Mouse (Mus musculus): ENCODE data around the gene Pomp.

Pomp gene

GRCm38 (mm10) chr5:147860449-147861261 lies at the start of gene Pomp:
Pomp (plus strand) TSS chr5:147860461.
- DNase-seq (ENCODE audit: low read depth, low spot score), result peak; percentile 95

GRCm38 (mm10) chr5:147812255-147813040 lies 47.8 kb upstream of the Pomp start:
- DNase-seq (ENCODE audit: low read depth, low spot score), result no peak

- no peak for DNase-seq (ENCODE audit: low read depth, low spot score)
Measured at GRCm38 (mm10) chr5:147814971-147815370, 45.3 kb upstream of the Pomp start.

GRCm38 (mm10) chr5:147815592-147815991 lies 44.7 kb upstream of the Pomp start:
- no peak for DNase-seq (ENCODE audit: low read depth, low spot score)

- DNase-seq (ENCODE audit: low read depth, low spot score), result no peak
Measured at GRCm38 (mm10) chr5:147816465-147816864, 43.8 kb upstream of the Pomp start.

DNA sequence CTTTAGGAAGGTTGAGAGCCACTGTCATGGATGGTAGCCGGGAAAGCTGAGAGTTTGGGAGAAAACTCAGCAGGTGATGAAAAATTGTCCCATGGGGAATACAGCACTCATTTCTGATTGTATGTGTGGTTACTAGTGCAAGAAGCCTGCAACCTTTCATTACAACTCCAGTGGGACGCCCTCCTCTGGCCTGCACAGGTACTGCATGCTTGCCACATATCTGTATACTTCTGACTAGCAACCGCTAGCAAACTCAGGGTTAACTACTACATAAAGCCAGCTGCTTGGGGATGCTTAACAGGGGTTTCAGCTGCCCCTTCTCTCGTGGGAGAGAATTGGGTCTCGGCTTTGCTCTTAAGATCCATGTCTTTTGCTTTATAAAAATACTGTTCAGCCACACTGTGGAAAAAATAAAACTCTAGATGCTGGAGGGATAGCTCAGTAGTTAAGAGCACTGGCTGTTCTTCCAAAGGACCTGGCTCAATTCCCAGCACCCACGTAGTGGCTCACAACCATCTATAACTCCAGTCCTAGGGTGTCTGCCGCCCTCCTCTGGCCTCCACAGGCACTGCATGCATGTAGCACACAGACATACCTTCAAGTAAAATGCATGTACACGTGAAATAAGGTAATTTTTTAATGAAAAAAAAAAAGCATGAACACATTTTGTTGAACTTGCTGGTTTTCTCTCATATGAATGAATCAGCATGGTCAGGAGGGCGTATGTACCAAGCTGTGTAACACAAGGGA lies 42.3 kb upstream of the Pomp start:
- DNase-seq (ENCODE audit: low read depth, low spot score), result no peak

DNA sequence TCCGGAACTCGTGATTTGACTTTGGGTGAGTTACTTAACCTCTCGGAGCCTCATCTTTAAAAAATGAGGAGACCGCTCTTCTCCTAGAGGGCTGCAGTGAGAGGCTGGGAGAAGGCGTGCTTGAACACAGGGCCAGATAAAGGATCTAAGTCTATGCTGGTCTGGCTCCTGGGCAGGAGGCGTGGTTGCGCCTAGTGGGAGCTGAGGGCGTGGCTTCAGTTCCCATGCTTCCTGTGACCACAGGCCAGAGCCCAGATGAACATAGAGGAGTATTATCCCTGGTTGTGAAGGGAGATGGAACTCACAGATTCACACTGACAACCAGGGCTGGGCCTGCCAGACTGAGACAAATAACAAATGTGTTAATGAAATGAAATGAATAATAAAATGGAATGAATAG lies 41.4 kb upstream of the Pomp start:
- no peak for DNase-seq (ENCODE audit: low read depth, low spot score)

DNA sequence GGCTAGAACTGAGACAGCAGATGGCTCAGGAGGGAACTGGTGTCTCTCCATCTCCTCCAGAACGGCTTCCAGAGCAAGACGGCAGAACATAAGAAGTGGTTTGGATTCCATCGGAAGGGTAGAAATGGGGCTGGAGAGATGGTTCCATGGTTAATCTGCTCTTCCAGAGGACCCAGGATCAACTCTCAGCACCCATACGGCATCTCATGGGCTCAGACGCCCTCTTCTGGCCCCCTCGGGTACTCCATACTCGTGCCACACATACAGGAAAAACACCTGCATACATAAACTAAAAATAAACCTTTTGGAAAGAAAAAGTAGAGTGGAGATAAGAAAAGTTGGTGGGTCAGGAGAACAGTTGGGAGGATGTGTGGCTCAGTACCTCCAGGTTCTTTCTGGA lies 40.4 kb upstream of the Pomp start:
- no peak for DNase-seq (ENCODE audit: low read depth, low spot score)

- DNase-seq (ENCODE audit: low read depth, low spot score), result no peak
Measured at GRCm38 (mm10) chr5:147824021-147824605, 36.1 kb upstream of the Pomp start.

DNA sequence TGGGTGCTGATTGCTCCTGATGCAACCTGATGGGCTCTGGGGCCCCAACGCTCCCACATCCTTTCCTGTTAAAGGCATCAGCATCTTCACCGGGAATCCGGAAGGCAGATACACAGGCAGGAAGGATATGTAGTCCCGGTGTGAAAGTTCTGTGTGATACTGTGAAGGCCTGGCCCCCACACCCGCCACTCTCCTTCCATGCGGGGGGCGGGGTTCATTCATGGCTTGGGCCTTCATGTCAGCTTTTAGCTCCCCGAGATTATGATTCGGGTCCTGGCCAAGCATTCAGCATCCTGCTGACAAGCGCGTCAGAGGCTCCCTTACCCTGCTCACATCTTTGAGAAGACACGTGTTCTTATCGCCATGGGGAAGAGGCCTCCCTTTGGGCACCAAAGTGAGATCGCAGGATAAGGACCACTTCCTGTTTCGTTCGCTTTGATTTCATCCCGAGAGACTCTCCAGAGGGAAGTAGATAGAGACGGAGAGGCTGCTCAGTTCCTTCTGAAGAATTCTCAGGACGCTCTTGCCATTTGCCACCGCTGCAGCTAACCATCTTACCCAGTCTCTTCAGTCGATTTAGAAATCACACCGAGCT lies 34.8 kb upstream of the Pomp start:
- DNase-seq (ENCODE audit: low read depth, low spot score), result no peak

DNA sequence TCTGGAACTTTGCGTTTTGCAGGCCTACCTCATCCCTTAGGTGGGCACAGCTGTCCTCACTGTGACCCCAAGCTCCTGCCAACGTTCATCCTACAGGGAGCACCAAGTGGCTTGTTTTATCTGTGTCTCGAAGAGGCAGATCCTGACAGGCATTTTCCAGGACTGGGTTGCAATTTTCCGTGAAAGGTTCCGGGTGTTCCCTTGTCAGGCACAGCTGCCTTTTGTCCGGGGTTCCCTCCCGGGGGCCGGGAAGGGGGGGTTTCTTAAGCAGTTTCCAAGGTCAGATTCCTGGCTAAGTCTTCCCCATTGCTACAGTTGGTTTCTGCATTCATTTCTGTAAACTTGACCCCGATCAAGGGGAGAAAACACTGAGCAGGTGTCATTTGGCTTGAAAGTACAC lies 34.2 kb upstream of the Pomp start:
- DNase-seq (ENCODE audit: low read depth, low spot score), result no peak

DNA sequence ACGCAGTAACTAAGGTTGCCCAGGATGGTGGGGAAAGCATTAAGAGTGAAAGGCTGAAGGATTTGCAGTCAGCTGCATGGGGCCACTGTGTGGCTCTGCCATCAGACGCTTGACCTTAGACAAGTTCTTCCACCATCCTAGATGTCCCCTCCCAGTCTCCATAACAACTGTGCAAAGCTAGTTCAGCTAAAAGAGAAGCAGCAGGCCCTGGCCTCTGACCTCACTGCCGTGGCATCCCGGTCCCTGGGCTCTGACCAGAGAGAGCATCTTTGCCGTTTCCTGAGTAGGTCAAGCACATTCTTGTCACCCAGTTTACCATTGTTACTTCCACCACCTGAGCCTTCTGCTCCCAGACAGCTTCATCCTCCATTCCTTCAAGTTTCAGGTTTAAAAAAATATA lies 33.7 kb upstream of the Pomp start:
- DNase-seq (ENCODE audit: low read depth, low spot score), result no peak

DNA sequence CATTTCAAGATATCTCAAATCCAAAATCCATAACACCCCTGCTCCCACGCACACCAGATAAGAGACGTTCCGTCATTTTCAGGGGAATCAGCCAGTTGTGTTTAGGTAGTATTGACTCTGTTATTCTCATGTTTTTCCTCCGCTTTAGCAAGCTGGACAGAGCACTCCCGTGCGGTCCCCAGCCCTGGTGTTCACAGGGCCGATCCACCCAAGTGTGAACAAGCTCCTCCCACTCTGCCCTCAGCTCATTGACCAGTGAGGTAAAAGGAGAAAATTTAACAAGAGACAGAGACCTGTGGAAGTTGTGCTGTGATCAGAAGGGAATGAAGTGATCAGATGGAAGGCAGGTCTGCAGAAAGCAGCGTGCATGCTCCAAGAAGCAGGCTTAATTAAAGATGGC lies 31.4 kb upstream of the Pomp start:
- DNase-seq (ENCODE audit: low read depth, low spot score), result no peak

- DNase-seq (ENCODE audit: low read depth, low spot score), result no peak
Measured at GRCm38 (mm10) chr5:147832842-147833241, 27.4 kb upstream of the Pomp start.

- no peak for DNase-seq (ENCODE audit: low read depth, low spot score)
Measured at GRCm38 (mm10) chr5:147834841-147835500, 25.3 kb upstream of the Pomp start.

DNA sequence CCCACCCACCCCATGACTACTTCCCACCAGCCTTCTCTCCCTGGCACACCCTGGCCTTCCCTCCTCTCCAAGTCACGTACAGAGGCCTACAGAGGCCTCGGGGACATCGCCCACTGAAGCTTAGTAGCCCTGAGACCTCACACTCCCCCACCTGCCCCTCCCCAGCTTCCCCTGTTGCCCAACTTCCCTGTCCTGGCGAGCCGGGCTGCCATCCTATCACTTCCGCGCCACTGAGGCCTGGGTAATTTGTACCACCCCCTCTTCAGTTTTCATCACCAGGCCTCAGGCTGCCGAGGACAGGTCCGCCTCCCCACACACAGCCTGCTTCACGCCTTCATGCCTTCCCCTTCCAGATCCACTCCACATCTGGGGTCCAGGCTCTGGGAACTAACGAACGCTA lies 20.8 kb upstream of the Pomp start:
- no peak for DNase-seq (ENCODE audit: low read depth, low spot score)

DNA sequence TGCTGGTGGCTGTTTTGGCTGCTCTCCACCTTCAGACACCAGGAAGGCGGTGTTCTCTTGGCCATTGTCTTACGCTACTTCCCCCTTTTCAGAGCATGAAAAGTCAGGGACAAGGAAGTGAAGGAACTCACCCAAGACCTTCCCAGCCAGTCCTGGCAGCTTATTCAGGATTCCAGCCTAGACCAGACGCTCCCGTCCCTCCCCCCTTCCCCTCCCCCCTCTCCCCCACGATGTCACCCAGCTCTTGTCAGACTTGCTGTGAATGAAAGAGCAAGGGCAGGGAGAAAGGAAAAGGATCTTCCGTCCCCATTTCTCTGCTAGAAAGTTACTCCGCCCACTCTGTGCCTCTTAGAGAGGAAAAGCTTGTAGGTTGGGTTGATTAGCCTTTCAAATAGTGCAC lies 16.9 kb upstream of the Pomp start:
- no peak for DNase-seq (ENCODE audit: low read depth, low spot score)

DNA sequence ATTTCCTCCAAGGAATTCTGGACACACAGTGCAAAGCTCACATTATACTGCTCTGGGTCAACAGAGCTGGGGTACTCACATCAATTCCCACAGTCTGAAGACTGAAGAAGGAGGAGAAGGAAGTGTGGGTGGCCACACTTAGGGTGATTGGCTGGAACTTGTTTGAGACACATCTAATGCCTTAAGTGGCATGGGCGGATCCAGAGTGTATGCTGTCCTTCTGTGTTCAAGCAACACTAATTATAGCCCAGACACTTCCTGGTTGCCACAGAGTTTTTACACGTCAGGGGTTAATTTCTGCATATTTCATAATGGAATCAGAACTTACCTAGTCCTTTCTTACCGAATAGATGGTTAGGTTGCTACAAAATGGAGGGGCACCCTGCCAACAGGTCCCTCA lies 14.9 kb upstream of the Pomp start:
- no peak for DNase-seq (ENCODE audit: low read depth, low spot score)

DNA sequence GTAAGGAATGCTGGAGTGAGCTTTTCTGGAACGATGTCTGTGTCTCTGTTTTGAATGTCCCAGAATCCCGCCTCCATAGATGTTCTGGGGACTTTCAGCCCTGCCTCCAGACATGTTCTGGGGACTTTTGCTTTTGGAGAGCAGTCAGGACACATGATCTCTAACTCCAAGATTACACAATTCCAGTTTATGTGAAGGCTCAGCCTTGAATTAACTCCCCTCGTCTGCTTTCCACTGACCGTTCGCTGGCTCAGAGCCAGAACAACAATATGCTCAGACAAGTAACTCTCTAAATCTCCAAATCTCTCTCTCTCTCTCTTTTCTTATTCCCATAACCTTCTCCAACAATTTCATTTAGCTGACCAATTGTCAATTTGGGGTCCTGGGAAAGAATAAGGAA lies 12.9 kb upstream of the Pomp start:
- no peak for DNase-seq (ENCODE audit: low read depth, low spot score)

DNA sequence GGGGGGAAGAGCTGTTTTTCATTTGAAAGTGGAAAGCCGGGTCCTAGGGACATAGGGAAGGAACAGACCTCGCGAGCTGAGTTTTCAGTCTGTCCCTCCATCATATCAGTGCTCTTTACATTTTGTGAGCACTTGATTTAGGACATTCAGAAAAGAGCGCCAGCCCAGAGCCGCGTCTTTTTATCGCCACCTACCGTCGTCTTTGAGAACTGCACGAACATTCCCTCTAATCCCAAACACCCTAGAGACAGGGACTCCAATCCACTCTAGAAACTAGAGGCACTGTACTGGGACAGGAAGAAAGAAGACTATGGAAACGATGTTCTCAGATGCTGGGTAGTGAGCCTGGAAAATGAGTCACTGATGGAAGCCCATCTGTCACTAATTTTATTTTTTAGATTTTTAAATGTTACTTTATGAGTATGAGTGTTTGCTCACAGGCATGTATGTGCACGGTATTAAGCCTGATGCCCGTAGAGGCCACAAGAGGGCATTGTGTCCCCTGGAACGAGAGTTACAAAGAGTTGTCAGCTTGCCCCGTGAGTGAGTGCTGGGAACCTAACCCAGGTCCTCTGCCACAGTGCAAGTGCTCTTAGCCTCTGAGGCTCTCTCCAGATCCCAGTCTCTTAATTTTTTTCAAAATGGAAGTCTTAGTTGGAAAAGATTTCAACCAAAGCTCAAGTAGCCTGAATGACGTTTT lies 11.9 kb upstream of the Pomp start:
- DNase-seq (ENCODE audit: low read depth, low spot score), result peak; percentile 73
